Mouse (Mus musculus) heart, adult 18-20 months (tissue): ENCODE measurements at regions not wholly inside any gene's neighbourhood (a gene's known extent, or its start where the extent isn't known, plus 50 kb on each side); places are given as distances from the start of the nearest gene placed in this dataset.

Experiments used
- DNase-seq, 2 experiments: peaks; one replicate each; pipeline ENCODE4 v3.0.0; 2021 to 2022; ENCODE audit warnings: mixed read lengths in 1 of 2

GRCm38 (mm10) chr7:40429416-40429815 is 468.7 kb upstream of the Vstm2b start:
- no peak for DNase-seq

- peak; percentile 61 for DNase-seq
Measured at GRCm38 (mm10) chr7:40433906-40434305, 464.2 kb upstream of the Vstm2b start.

GRCm38 (mm10) chr7:40441128-40441527 is 457.0 kb upstream of the Vstm2b start:
- DNase-seq = no peak

GRCm38 (mm10) chr7:40441786-40442185 is 456.3 kb upstream of the Vstm2b start:
- no peak for DNase-seq

- DNase-seq = no peak
Measured at GRCm38 (mm10) chr7:40466382-40466781, 431.7 kb upstream of the Vstm2b start.

- DNase-seq = no peak
Measured at GRCm38 (mm10) chr7:40487256-40487655, 410.9 kb upstream of the Vstm2b start.

GRCm38 (mm10) chr7:40522703-40523267 is 375.3 kb upstream of the Vstm2b start:
- no peak for DNase-seq

- no peak for DNase-seq
Measured at GRCm38 (mm10) chr7:40536601-40537000, 361.5 kb upstream of the Vstm2b start.

- no peak for DNase-seq
Measured at GRCm38 (mm10) chr7:40537621-40538020, 360.5 kb upstream of the Vstm2b start.

- DNase-seq = no peak
Measured at GRCm38 (mm10) chr7:40539789-40540188, 358.3 kb upstream of the Vstm2b start.

- no peak for DNase-seq
Measured at GRCm38 (mm10) chr7:40541283-40541682, 356.8 kb upstream of the Vstm2b start.

GRCm38 (mm10) chr7:40563447-40564118 is 334.5 kb upstream of the Vstm2b start:
- DNase-seq = no peak

- no peak for DNase-seq
Measured at GRCm38 (mm10) chr7:40575971-40576370, 322.2 kb upstream of the Vstm2b start.

- DNase-seq = no peak
Measured at GRCm38 (mm10) chr7:40577365-40577764, 320.8 kb upstream of the Vstm2b start.

GRCm38 (mm10) chr7:40620761-40621160 is 277.4 kb upstream of the Vstm2b start:
- no peak for DNase-seq

- DNase-seq = peak; percentile 1 to 2
Measured at GRCm38 (mm10) chr7:40622811-40623210, 275.3 kb upstream of the Vstm2b start.

GRCm38 (mm10) chr7:40623286-40623685 is 274.8 kb upstream of the Vstm2b start:
- DNase-seq = no peak

- DNase-seq = no peak
Measured at GRCm38 (mm10) chr7:40636369-40636768, 261.8 kb upstream of the Vstm2b start.

- DNase-seq = no peak
Measured at GRCm38 (mm10) chr7:40654982-40655381, 243.1 kb upstream of the Vstm2b start.

GRCm38 (mm10) chr7:40655391-40655790 is 242.7 kb upstream of the Vstm2b start:
- no peak for DNase-seq

GRCm38 (mm10) chr7:40659662-40660061 is 238.5 kb upstream of the Vstm2b start:
- DNase-seq = no peak

- DNase-seq = no peak
Measured at GRCm38 (mm10) chr7:40663781-40664180, 234.3 kb upstream of the Vstm2b start.

- DNase-seq = no peak
Measured at GRCm38 (mm10) chr7:40666625-40667024, 231.5 kb upstream of the Vstm2b start.

- no peak for DNase-seq
Measured at GRCm38 (mm10) chr7:40670401-40670800, 227.7 kb upstream of the Vstm2b start.
